Mouse (Mus musculus) CD4-positive helper T cell, adult 2 months (primary cell): ENCODE results near the gene Ralbp1.
A peak's percentile ranks its signal among the peaks of the same experiment; 100 is the strongest.

Source experiments
- DNase-seq: peaks from one replicate; pipeline ENCODE4 v3.0.0-alpha.2; 2012; ENCODE audit warnings: low read depth, missing footprints, low spot score

The Ralbp1 gene

DNA sequence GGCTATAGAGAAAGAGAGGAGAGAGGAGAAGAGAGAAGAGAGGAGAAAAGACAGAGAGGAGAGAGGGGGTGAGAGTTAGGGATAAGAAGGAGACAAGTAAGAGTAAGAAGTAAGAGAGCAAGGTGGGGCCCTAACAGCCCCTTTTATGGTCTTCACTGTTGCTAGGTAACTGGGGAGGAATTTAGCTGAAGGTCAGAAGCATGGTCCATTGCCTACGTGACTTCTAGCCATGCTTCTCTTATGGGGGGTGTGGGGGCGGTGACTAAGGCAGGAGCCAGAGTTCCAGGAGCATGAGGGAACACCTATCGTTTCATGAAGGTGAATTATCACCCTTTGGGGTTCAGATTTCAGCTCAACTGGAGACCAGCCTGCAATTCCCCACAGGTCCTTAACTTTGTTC, 10.4 kb upstream of the Ralbp1 start:
- DNase-seq: no peak

DNA sequence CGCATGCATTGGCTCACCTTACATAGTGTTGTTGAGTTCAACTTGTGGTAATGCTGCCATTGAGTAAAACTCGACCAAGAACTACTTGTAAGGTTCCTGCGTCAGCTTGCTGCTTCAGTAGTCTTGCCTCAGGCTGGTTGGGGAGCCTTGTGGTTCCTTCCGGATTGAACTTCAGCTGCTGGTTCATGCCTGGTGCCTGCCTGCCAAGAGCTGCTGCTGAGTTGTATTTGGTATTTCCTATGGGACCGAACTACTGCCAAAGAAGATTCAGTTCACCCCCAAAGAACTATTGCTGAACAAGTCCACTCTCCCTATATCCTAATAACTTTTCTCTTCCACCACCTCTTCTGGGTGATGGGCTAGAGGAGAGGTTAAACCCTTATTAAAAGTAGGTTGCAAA, 3.9 kb upstream of the Ralbp1 start:
- DNase-seq: no peak

DNA sequence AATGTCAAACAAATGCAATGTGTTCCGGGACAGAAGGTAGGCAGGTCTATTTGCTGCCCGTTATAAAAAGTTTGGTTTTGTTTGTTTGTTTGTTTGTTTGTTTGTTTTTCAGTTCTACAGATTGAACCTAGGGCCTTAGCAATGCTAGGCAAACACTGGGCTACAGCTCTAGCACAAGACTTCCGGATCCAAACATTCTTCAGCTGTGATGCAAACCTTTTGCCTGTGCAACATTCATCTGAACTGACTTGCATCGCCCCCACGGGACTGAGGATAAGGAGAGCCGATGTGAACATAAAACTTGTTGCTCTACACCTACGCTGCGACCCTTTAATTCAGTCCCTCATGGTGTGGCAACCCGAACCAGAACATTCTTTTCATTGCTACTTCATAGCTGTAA, 973 bp upstream of the Ralbp1 start:
- DNase-seq: no peak

DNA sequence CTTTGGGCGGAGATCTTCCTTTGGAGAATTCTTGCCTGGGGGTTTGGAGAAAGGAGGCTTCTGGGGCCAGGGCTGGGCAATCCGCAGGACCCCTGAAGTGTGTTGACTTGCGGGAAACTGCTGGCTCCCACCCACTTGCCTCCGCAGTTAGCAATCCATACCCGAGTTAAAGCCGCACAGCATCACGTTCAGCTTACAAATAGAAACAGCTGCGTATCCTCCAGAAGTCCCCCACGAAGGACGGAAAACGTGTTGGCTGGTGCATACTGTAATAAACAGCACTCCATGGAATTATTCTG, 251 bp downstream of the Ralbp1 start:
- DNase-seq: no peak

DNA sequence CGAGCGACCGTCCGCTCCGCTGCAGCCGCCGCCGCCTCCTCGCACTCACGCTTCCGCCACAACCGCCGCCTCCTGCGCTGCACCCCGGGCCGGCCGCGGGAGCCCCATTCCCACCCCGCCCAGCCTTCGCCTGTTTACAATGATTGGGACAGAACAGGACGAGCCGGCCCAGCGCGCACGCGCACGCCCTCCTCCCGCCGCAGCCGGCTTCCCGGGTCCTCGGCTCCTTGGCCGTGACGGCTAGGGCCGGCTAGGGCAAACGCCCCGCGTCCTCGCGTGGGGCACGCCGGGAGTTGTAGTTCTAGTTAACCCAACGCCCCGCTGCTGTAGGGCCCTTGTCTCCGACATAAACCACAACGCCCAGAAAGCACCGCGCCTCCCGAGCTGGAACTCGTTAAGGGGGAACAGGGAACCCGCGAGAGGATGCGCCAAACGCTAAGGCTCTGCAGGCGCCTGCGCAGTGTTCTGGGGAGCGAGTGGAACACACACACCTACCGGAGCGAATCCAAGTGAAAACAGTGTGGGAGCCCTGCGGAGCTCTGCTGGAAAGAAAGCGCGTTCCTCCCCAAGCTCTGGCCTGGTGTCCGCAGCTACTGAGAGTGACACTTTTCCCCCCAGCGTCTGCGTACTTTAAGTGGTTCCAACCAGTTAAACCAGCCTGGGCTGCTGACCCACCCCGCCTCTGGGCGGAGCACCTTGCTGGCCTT, 754 bp downstream of the Ralbp1 start:
- DNase-seq: peak; percentile 99

DNA sequence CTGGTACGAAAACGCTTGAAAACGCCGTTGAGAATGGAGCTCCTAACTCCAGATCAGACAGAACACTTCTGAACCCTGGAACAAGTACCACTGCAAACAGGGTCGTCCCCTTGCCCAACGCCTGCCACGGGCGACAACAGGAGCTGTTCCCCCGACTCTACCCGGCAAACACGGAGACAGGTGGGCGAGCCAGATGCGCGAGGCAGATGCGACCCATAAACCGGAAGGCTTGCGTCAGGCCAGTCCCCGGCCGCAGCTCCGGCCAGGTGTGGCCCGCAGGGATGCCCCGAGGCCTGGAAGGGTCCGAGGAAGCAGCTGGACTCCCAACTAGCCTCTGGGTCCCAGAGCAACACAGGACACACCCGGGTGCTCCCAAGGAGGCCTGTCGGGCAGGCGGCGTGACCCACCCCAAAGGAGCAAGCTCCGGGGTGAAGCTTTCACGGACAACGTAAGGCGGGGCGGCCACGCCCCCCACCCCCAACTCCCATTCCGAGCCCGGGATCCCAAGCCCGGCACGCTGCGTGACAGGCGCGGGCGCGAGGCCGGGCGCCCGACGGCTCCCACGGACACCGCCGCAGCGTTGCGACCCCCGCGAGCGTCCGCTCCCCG, 1.4 kb downstream of the Ralbp1 start:
- no peak for DNase-seq

DNA sequence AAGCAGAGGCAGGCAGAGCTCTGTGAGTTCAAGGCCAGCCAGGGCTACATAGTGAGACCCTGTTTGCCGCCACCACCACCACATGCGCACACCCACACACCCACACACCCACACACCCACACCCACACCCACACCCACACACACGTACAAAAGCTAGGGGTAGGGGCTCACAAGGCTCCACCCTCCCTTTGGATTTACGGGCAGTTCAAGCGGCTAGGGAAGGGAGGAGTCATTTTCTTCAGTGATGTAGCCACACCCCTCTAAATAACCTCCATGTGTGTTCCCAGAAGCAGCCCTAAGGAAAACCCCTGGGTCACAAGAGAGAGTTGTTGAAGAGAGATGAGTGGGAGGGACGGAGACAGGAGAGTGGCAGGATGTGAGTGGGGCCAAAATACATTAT, 8.6 kb downstream of the Ralbp1 start:
- no peak for DNase-seq

DNA sequence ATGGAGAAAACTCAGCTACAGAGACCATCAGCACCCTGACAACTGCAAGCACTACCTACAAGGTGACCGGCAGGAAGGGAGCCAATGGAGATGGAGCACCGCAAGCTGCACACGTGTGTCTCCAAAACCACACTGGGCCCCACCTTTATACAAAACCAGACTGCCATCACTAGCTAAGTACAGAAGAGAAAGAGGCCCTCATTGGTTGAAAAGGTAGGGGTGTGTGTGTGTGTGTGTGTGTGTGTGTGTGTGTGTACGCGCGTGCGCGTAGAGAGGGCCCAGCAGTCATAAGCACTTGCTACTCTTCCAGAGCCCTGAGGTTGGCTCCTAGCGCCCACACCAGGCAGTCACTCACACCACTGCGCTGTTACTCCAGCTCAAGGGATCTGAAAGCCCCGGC, 11.8 kb downstream of the Ralbp1 start:
- DNase-seq: peak; percentile 74

DNA sequence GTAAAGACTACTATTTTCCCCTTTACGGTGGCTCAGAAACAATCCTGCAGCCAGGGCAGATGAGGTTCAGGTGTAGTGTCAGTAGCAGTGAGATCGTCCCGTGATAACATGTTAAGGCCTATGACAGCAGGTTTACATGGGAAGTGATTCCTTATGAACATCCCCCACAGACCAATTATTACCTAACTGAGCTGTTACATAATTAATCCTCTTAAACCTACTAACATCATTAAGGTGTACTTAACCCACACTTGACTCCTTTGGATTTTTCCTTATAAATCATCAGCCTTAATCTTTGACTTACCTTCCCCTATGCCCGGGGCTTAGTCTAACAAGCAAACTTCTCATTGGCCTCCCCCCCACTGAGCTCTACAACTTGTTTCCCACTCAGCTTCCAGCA, 12.4 kb downstream of the Ralbp1 start:
- DNase-seq: no peak

DNA sequence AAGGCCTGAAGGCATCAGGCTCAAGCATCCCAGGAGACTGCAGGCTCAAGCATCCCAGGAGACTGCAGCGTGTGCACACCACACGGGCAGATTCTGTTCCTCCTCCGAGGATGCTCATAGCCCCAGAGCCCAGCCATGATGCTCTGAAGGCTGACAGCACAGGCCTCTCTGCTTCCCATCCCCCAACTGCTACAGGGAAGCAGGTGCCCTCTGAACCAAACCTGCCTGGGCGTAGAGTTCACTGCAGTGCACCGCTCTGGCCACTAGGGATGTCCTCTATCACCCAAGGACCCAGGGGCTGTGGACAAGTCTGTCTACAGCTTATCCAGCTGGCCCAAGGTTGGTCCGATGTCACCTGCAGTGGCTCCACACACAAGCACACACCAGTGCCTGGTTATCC, 12.9 kb downstream of the Ralbp1 start:
- DNase-seq: peak; percentile 71

DNA sequence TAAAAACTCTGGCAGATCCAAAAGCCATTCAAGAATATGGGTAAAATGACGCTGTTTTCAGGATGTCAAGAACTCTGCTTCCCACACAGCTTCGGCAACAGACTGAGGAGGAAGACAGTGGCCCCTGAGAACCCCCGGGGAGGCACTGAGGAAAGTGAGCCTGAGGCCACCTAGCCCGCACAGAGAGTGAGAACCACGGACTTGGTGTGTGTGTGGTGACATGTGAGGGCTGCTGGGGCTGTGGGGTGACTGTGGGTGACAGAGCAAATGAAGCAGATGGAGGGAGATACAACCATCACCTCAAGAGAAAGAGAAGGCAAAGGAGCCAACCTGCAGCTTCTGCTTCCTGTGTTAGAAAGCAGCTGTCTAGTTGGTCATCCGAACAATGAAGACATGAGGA, 13.5 kb downstream of the Ralbp1 start:
- no peak for DNase-seq

DNA sequence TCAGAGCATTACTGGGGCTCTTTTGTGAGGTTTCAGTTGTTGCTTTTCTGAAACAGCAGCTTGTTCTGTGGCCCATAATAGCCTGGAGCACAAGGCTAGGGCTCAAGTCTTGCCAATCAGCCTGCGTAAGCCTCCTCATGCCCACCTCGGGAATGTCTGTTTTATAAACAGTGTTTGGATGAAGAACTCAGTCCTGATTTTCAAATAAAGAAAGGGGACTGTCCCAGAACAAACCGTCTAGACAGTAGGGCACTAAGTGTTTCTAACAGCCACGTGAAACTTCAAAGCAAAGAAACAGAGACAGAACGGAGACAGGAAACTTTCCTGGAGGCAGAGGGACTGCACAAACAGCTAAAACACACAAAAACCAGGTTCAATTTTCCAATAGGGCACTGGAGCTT, 14.0 kb downstream of the Ralbp1 start:
- DNase-seq: peak; percentile 57

DNA sequence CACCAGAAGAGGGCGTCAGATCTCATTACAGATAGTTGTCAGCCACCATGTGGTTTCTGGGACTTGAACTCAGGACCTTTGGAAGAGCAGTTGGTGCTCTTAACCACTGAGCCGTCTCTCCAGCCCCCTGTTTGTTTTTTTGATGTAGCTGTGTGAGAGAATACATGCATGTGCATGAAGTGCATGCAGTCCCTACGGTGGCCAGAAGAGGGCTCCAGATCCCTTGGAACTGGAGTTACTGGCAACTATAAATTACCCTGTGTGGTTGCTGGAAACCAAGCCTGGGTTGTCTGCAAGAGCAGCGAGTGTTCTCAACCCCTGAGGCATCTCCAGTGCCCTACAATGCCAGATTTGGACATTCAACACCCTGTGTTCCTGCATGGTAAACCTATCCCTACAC, 15.5 kb downstream of the Ralbp1 start:
- DNase-seq: peak; percentile 85

DNA sequence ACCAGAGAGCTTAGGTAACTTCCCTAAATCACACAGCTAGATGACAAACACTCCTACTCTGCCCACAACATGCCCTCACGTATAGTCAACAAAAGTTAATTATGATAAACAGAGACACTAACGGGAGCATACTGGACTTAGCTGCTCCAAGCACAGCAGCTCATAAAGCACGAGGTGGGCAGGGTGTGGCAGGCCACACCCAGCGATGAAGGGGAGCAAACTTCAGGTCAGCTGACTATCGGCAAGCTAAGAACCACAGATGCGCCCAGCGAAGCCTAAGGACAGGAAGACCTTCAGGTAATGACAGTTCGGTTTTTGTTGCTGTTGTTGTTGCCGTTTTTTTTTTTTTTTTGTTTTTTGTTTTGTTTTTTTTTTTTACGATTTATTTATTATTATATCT, 15.9 kb downstream of the Ralbp1 start:
- DNase-seq: no peak

DNA sequence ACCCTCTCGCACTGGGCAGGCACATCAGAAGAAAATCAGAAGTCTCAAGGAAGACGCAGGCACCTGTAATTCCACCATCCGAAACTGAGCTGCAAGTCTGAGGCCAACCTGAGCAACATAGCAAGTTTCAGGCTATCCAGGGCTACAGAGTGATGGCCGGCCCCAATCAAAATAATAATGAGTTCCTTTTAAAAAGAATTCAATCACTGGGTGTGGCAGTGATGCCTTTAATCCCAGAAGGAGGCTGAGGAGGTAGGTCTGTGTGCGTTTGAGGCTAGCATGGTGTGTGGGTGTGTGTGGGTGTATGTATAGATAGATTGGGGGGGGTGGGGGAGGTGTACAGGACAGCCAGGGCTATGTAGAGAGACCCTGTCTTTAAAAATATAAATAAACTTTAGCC, 17.6 kb downstream of the Ralbp1 start:
- DNase-seq: no peak

DNA sequence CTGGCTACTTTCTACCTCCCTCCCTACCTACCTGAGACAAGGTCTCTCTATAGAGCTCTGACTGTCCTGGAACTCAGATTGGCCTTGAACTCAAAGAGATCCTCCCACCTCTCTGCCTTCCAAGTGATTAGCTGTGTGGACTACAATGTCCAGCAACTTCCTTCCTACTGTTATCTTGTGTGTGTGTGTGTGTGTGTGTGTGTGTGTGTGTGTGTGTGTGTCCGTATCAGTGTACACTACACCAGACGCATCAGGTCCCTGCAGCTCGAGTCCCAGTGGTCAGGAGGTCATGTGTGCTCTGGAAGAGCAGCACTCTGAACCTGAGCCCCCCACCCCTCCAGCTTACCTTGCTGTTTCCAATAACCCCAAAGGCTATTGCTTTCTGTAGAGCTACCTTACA, 19.4 kb downstream of the Ralbp1 start:
- no peak for DNase-seq

DNA sequence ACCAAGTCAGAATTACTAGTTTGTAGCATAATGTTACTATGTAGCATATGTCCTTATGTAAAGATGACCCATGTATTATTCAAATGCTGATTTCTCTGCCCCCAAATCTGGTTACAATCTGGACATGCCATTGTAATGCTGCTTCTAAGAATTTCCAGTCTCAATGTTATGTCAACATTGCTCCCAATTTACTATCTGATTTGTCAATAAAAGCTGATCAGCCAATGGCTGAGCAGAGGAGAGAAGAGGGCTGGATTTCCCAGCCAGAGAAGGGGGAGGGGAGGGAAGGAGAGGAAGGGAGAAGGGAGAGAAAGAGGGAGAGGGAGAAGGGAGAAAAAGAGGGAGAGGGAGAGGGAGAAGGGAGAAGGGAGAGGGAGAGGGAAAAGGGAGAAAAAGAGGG, 20.3 kb downstream of the Ralbp1 start:
- DNase-seq: no peak

DNA sequence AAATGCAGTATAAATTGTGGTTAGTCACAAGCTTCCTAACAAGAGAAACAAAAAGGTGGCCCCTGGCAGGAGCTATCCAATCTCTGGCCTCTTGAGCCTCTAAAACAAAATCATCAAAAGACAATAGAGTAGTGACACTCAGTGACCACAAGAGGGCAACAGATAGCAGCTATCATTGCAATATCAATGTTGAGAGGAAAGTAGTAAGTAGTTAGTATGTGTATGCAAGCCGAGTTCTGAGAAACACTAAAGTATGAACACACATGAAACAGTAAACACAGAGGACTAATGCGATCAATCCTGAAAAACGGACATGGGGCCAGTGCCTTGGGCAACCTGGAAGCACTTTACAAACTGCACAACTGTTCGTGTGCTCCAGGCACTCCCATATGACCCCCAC, 20.9 kb downstream of the Ralbp1 start:
- peak; percentile 62 for DNase-seq

DNA sequence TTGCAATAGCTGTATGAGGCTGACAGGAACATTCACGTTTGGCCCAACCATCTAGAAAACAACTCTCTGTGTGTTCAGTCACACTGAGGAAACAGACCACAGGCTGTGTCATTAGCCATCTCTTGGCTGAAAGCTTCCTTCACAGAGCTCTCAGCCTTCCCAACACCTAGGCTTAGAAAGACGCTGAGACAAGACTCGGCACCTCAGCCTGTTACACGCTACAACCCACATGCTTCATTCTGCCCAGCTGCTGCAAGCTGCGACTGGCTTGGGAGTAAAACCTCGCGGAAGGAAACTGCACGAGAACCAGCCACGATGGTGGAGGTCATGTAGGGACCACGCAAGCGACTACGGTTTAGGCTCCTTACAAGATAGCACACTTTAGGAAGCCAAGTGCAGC, 21.8 kb downstream of the Ralbp1 start:
- DNase-seq: no peak

DNA sequence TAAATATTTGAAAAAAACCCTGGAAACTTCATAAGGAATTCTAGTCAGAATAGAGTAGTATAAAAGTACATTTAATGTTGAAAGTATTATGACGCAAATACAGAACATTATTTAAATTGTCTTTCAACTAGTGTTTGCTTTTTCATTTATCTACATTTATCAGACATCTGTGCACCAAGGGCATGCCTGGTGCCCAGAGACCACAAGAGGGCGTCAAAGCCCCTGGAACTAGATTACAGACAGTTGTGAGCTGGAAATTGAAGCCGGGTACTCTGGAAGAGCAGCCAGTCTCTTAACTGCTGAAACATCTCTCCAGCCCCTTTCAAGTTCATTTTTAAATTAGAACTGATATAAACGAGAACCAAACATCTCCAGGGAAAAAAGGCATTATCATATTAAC, 23.0 kb downstream of the Ralbp1 start:
- peak; percentile 51 for DNase-seq

DNA sequence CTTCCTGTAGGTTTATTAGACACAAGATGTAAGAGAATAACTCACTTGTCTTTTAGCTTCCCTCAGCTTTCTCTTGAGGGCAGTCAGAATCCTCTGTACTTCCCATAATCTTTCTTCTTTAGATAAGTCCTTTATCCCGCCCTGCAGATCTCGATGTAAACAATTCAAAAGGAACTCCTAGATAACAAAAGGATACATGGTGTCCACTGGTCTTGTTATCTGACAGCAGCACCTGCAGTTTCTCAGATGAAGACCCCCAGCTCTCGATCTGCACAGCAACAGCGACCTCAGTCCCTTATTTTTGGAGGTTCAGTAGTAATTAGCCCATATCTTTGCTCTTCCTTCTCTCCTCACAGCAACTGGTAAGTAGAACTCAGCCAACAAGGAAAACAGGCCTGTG, 28.0 kb downstream of the Ralbp1 start:
- DNase-seq: no peak

DNA sequence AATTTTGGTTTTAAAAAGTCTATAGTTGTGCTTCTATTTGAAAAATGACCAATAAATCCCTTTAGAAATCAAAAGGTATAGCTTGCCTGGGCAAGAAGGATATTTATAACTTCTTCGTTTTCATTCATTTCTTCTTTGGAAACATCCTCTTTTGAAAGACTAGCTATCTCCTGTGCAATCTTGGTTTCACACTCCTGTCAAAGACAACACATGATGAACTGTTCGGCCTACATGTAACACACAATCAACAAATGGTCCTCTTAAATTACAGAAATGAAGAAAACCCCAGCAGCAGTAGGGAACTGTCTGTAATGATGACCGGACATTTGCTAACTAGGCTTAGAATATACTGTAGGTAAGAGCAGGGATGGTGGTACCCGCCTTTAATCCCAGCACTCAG, 31.6 kb downstream of the Ralbp1 start:
- DNase-seq: no peak

DNA sequence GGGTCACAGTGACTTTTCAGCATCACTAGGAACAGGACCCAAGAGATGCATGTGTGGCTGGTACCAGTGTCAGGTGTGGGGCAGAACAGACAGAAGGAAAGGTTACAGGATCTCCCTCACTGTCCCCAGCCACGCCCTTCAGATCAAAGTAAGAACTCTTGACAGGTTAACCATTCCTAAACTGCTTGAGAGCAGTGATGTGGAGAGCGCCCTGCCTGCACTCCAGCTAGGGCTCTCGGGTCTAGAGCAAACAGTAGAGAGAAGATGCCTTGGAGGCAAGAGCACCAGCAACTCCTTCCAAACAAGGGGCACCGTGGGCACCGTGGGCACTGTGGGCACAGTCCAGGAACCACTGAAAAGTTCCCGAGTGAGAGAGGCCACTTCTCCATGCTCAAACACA, 32.3 kb downstream of the Ralbp1 start:
- no peak for DNase-seq

DNA sequence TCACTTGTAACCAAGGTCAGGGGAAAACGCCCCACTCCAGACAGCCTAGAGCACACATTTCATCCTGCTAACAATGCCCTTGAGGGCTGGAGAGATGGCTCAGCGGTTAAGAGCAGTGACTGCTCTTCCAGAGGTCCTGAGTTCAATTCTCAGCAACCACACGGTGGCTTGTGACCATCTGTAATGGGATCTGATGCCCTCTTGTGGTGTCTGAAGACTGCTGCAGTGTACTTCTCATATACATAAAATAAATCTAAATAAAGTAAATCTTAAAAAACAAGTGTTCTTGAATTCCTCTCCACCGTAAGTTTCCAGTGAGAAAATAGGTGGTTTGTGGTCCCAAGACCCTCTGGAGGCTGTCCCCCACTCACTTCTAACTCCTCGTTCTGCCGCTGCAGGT, 33.8 kb downstream of the Ralbp1 start:
- no peak for DNase-seq
